24 mouse cellular contexts compared by ENCODE assay signal in the genomic region with DNA sequence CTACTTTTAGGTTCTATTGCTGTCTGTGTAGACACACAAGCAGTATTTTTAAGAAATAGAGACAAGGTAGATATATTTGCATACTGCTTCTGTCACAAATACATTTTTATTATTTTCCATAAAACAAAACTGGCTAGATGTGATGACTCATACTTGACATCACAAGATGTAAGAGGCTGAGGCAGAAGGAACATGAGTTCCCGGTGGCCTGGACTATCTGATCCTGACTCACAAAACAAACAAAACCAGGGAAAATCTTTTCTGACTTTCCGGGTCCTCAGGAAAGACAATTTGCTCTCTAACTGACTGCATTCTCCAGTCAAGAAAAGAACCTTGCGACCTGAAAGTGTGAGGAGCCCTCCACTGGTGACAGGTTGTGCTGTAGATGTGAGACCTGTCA.
"Had no signal": no experiment of that assay in that cellular context is flagged by ENCODE, and none has a peak within 500 bp of the region (broad histone marks: within the 10 kb centered on the region; RNA-seq: fewer than 3 reads in every experiment).

No protein-coding gene starts in this region.

- H3K36me3 ChIP-seq: hindbrain, embryonic 13.5 days; hindbrain, embryonic 15.5 days; kidney, embryonic 15.5 days; limb, embryonic 13.5 days; limb, embryonic 15.5 days; liver, embryonic 12.5 days had no signal

- H3K27me3 ChIP-seq: hindbrain, embryonic 13.5 days; hindbrain, embryonic 15.5 days; limb, embryonic 13.5 days; limb, embryonic 15.5 days; liver, embryonic 12.5 days had no signal

- ATAC-seq: hindbrain, postnatal 0 days; liver, embryonic 12.5 days had no signal

- H3K9me3 ChIP-seq: kidney, embryonic 15.5 days; limb, embryonic 15.5 days had no signal

- H3K9ac ChIP-seq: hindbrain, embryonic 13.5 days; hindbrain, embryonic 15.5 days; kidney, embryonic 15.5 days; limb, embryonic 13.5 days; limb, embryonic 15.5 days; liver, embryonic 12.5 days; liver, embryonic 14.5 days had no signal

- H3K27ac ChIP-seq: gastrocnemius, adult 2 months; heart, adult 2 months; hindbrain, embryonic 13.5 days; hindbrain, embryonic 15.5 days; hindbrain, postnatal 0 days; kidney, embryonic 15.5 days; kidney, postnatal 0 days; layer of hippocampus, adult 2 months; limb, embryonic 13.5 days; limb, embryonic 15.5 days; liver, embryonic 12.5 days; liver, embryonic 14.5 days had no signal

- DNase-seq: gastrocnemius, adult 2 months; gastrocnemius, postnatal 10 days; gastrocnemius, postnatal 25 days; heart, adult 2 months; heart, postnatal 10 days; kidney, adult 11 months; kidney, adult 2 months; kidney, adult 9 months; kidney, postnatal 14 days; kidney, postnatal 36 days; layer of hippocampus, adult 9-11 months; layer of hippocampus, postnatal 36 days; left cerebral cortex, postnatal 4 days had no signal

- H3K4me1 ChIP-seq: hindbrain, embryonic 13.5 days; hindbrain, embryonic 15.5 days; kidney, embryonic 15.5 days; limb, embryonic 13.5 days; limb, embryonic 15.5 days; liver, embryonic 12.5 days had no signal

- H3K4me2 ChIP-seq: heart, embryonic 11.5 days; hindbrain, embryonic 13.5 days; hindbrain, embryonic 15.5 days; kidney, embryonic 15.5 days; limb, embryonic 13.5 days; limb, embryonic 15.5 days; liver, embryonic 12.5 days had no signal

- H3K4me3 ChIP-seq: gastrocnemius, adult 2 months; heart, adult 2 months; hindbrain, embryonic 13.5 days; hindbrain, embryonic 15.5 days; kidney, embryonic 15.5 days; layer of hippocampus, adult 2 months; limb, embryonic 13.5 days; limb, embryonic 15.5 days; liver, embryonic 12.5 days had no signal
